Mouse (Mus musculus): Measurements from ENCODE around the gene Ttll3. TPM values are rescaled to one million over a fixed set of nuclear protein-coding genes. Genes with fewer than 3 reads are reported as not detected.

Ttll3 gene
- 4.0 and 4.6 TPM in 2 replicates for polyA plus RNA-seq (2015; fragmentation: Nextera tagmentation; extraction: Ambion mirVana)

DNA sequence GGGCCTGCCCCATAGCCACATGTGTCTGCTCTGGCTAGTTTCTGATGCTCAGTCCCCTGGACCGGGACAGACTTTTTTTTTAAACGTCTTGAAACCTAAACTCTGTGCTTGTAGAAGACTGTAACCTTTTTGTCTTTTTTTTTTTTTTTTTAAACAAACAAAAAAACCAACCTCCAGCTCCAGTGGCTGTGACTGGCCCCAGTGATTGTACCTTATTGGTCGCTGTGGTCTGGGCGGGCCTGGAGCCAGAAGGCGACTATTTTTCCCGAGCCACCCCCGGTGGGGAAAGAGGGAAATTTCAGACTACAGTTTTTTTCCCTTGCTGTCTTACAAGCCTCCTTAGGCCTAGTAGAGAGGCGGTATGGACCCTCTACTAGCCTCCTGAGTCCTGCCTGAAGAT lies at the start of gene Ttll3:
Gene Ttll3 (plus strand): TSS at position 301 of the 400 bp plus-strand sequence.
- H3K4me1 ChIP-seq (ENCODE audit: control insufficient read depth, insufficient read depth, low read length): peaks cover 4% of the 10 kb centered on the region; the same call in 1 of the 2 replicates
- H3K36me3 ChIP-seq (ENCODE audit: control insufficient read depth, insufficient read depth, low read length): peaks cover 39% of the 10 kb centered on the region
- no peak within 1 kb of the TSS for H3K9ac ChIP-seq (ENCODE audit: low read length)
- H3K4me2 ChIP-seq (ENCODE audit: low read depth, low read length): no peak within 1 kb of the TSS
- WGBS: 67% methylated on average over 8 of the region's 8 CpGs
- H3K27ac ChIP-seq (ENCODE audit: low read length): no peak within 1 kb of the TSS
- H3K9me3 ChIP-seq (replicated peaks; ENCODE audit: control insufficient read depth, low read length): no peaks in the 10 kb centered on the region
- ATAC-seq (ENCODE audit: insufficient read depth, low FRiP score): no peak
- no peak within 1 kb of the TSS for H3K4me3 ChIP-seq (replicated peaks; ENCODE audit: low read length)
- H3K27me3 ChIP-seq (ENCODE audit: control insufficient read depth, insufficient read depth, low read length): no peaks in the 10 kb centered on the region

DNA sequence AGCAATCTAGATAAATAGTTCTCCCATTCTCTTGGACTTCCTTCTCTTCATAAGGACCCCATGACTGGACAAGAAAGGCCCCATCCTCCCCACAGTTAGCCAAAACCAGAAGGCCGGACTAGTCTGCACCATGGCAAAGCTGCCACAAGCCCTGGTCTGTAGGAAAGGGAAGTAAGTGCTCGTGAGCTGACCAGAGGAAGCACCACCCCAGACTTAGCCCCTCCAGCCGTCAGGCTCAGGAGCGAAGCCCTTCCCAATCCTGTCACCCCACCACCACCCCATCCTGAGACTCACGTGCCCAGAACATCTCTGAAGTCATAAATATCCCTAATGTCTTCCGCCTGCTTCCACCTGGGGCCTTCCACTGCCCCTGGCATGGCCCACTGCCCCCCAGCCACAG lies 47.5 kb upstream of the Ttll3 start:
- WGBS: 77% methylated on average over 6 of the region's 6 CpGs
- H3K9ac ChIP-seq (ENCODE audit: low read length): no peak overlapping the region; the same call in 1 of the 2 replicates
- H3K4me1 ChIP-seq (ENCODE audit: control insufficient read depth, insufficient read depth, low read length): peaks cover 24% of the 10 kb centered on the region
- ATAC-seq (ENCODE audit: insufficient read depth, low FRiP score): no peak
- peaks cover 4% of the 10 kb centered on the region; the same call in 1 of the 2 replicates for H3K36me3 ChIP-seq (ENCODE audit: control insufficient read depth, insufficient read depth, low read length)
- no peaks in the 10 kb centered on the region for H3K9me3 ChIP-seq (replicated peaks; ENCODE audit: control insufficient read depth, low read length)
- peak overlapping the region; percentile 60; the same call in 1 of the 2 replicates for H3K4me2 ChIP-seq (ENCODE audit: low read depth, low read length)
- H3K4me3 ChIP-seq (replicated peaks; ENCODE audit: low read length): no peak overlapping the region
- H3K27me3 ChIP-seq (ENCODE audit: control insufficient read depth, insufficient read depth, low read length): no peaks in the 10 kb centered on the region
- no peak overlapping the region; the same call in 1 of the 2 replicates for H3K27ac ChIP-seq (ENCODE audit: low read length)

DNA sequence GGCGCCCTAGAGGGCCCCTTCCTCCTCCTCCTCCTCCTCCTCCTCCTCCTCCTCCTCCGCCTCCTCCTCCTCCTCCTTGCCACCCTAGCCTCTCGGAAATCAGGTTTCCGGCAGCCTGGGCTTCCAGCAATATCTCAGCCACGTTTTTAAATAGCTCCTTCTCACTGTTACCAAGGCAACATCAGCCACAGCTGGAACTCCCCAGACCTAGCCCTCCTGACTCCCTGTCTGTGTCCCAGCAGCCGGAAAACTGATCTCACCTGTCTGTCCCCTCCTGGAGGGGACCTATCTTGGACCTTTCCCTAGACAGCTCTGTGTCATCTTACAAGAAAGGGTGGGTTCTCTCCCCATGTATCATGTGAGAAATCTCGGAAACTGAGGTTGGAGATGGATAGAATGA lies 46.8 kb upstream of the Ttll3 start:
- Histone ChIP-seq H3K4me2 (ENCODE audit: low read depth, low read length) (peak overlapping the region; percentile 60), H3K9me3 (replicated peaks; ENCODE audit: control insufficient read depth, low read length) (no peaks in the 10 kb centered on the region), H3K4me3 (replicated peaks; ENCODE audit: low read length) (peak overlapping the region; percentile 66), H3K9ac (ENCODE audit: low read length) (peak overlapping the region; percentile 88; the same call in 1 of the 2 replicates), H3K4me1 (ENCODE audit: control insufficient read depth, insufficient read depth, low read length) (peaks cover 24% of the 10 kb centered on the region), H3K27me3 (ENCODE audit: control insufficient read depth, insufficient read depth, low read length) (no peaks in the 10 kb centered on the region), H3K27ac (ENCODE audit: low read length) (peak overlapping the region; percentile 31; the same call in 1 of the 2 replicates), H3K36me3 (ENCODE audit: control insufficient read depth, insufficient read depth, low read length) (peaks cover 4% of the 10 kb centered on the region; the same call in 1 of the 2 replicates)
- WGBS: 33% methylated on average over 4 of the region's 7 CpGs
- ATAC-seq (ENCODE audit: insufficient read depth, low FRiP score): no peak

DNA sequence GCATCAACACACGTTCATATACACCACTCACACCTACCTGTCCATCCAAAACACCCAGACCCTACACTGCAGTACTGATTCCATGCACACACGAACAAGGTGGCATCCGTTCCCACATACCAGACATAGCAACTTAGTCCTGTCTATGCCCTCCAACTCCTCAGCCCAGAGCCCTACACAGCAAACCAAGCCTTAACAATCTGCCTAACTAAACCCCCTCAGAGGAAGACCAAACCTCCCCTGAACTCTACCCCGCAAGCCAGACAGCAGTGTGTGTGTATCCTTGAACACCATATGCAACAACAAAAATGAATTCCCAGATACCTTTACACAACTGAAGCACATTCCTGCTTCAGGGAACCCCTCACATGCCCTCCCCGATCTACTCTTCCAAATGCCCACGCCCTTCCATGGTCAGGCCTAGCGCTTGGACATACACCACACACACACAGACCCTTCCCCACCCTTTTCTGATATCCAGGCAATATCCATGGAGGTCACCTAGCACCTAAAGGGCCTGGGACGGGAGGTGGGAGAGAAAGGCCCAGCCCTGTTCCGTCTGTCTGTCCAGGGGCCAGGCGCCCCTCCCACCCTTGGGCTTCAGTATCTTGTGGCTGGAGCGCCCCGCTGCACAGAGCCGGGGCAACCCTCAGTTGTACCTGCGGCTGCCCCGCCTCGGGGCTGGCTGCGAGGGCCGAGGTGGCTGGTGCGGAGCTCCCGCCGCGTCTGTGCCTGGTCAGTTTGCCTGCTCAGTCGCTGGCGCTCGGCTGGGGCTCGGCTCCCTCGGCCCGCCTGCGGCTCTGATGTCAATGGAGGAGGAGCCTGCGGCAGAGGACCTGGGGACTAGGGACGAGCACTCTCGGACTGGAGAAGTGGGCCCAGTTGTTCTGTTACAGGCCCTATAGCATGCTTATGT lies 45.6 kb upstream of the Ttll3 start, which contains the start of gene Camk1:
Gene Camk1 (minus strand): TSS at position 808 of the 916 bp plus-strand sequence.
- WGBS: 10% methylated on average over 32 of the region's 32 CpGs
- H3K4me2 ChIP-seq (ENCODE audit: low read depth, low read length): peak within 1 kb of the TSS; percentile 60

DNA sequence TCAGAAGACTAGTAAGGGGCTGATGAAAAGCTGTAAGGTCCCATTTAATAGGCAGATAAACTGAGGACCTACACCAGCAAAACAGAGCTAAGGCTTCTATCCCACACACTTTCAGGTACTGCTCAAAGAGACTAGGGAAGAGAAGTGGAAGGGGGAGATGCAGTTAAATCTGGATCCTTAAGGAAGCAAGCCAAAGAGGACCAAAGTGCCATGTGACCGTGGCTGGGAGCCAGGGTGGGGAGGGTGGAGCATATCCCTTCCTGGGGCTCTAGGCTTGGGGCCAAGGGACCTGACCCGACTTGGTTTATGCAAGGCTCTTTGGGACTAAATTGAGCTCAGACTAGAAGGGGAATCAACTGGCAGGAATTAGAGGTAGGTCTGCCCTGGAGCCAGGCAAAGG lies 44.7 kb upstream of the Ttll3 start:
- Histone ChIP-seq H3K4me3 (replicated peaks; ENCODE audit: low read length) (peak overlapping the region; percentile 66), H3K9me3 (replicated peaks; ENCODE audit: control insufficient read depth, low read length) (no peaks in the 10 kb centered on the region), H3K9ac (ENCODE audit: low read length) (peak overlapping the region; percentile 88), H3K4me1 (ENCODE audit: control insufficient read depth, insufficient read depth, low read length) (peaks cover 24% of the 10 kb centered on the region), H3K4me2 (ENCODE audit: low read depth, low read length) (peak overlapping the region; percentile 60), H3K27ac (ENCODE audit: low read length) (peak overlapping the region; percentile 53), H3K27me3 (ENCODE audit: control insufficient read depth, insufficient read depth, low read length) (no peaks in the 10 kb centered on the region), H3K36me3 (ENCODE audit: control insufficient read depth, insufficient read depth, low read length) (no peaks in the 10 kb centered on the region)
- 21% methylated on average over 2 of the region's 2 CpGs for WGBS
- no peak for ATAC-seq (ENCODE audit: insufficient read depth, low FRiP score)

More for the DNA sequence above, 45.6 kb upstream of the Ttll3 start, which contains the start of gene Camk1:
- Histone ChIP-seq H3K4me3 (replicated peaks; ENCODE audit: low read length) (peak within 1 kb of the TSS; percentile 66), H3K27ac (ENCODE audit: low read length) (peak within 1 kb of the TSS; percentile 53), H3K36me3 (ENCODE audit: control insufficient read depth, insufficient read depth, low read length) (0 out of 2 replicates have a peak, but pooled peaks cover 4% of the 10 kb centered on the region), H3K9ac (ENCODE audit: low read length) (peak within 1 kb of the TSS; percentile 88), H3K4me1 (ENCODE audit: control insufficient read depth, insufficient read depth, low read length) (peaks cover 24% of the 10 kb centered on the region), H3K9me3 (replicated peaks; ENCODE audit: control insufficient read depth, low read length) (no peaks in the 10 kb centered on the region), H3K27me3 (ENCODE audit: control insufficient read depth, insufficient read depth, low read length) (no peaks in the 10 kb centered on the region)
- peak; percentile 87 for ATAC-seq (ENCODE audit: insufficient read depth, low FRiP score)

DNA sequence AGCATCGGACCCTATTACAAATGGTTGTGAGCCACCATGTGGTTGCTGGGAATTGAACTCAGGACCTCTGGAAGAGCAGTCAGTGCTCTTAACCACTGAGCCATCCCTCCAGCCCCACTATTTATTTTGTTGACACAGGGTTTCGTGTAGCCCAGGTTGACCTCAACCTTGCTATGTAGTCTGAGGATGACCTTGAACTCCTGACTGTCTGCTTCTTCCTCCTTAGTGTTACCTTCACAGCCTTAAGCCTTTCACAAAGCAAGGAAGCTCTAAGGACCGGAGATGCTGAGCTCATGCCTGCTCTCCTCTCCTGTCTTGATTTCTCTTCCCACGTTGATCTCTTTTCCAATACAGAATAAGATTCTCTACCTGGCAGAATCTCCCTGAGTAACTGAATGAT lies 42.2 kb upstream of the Ttll3 start:
- no peak overlapping the region for H3K27ac ChIP-seq (ENCODE audit: low read length)
- H3K9me3 ChIP-seq (replicated peaks; ENCODE audit: control insufficient read depth, low read length): no peaks in the 10 kb centered on the region
- no peaks in the 10 kb centered on the region for H3K27me3 ChIP-seq (ENCODE audit: control insufficient read depth, insufficient read depth, low read length)
- WGBS: 59% methylated on average over 4 of the region's 4 CpGs
- ATAC-seq (ENCODE audit: insufficient read depth, low FRiP score): no peak
- H3K36me3 ChIP-seq (ENCODE audit: control insufficient read depth, insufficient read depth, low read length): no peaks in the 10 kb centered on the region
- H3K4me2 ChIP-seq (ENCODE audit: low read depth, low read length): no peak overlapping the region
- H3K4me3 ChIP-seq (replicated peaks; ENCODE audit: low read length): no peak overlapping the region
- H3K4me1 ChIP-seq (ENCODE audit: control insufficient read depth, insufficient read depth, low read length): peaks cover 21% of the 10 kb centered on the region
- no peak overlapping the region for H3K9ac ChIP-seq (ENCODE audit: low read length)

DNA sequence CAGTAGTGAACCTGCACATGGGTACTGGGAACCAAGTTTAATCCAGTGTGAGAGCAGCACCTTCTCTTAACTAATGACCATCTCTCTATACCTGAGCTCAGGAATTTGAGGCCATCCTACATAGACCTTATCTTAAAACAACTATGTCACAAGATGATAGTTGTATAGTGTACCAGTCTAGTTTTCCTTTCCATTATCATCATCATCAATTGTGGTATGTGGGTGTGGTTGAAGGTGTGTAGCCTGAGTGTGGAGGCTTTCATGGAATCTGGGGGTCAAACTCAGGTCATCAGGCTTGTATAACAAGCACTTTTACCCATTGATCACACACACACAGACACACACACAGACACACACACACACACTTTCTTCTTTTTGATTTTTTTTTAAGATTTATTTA lies 38.5 kb upstream of the Ttll3 start:
- Histone ChIP-seq H3K9ac (ENCODE audit: low read length) (no peak overlapping the region), H3K4me1 (ENCODE audit: control insufficient read depth, insufficient read depth, low read length) (no peaks in the 10 kb centered on the region), H3K9me3 (replicated peaks; ENCODE audit: control insufficient read depth, low read length) (no peaks in the 10 kb centered on the region), H3K27me3 (ENCODE audit: control insufficient read depth, insufficient read depth, low read length) (no peaks in the 10 kb centered on the region), H3K27ac (ENCODE audit: low read length) (no peak overlapping the region), H3K4me3 (replicated peaks; ENCODE audit: low read length) (no peak overlapping the region), H3K36me3 (ENCODE audit: control insufficient read depth, insufficient read depth, low read length) (no peaks in the 10 kb centered on the region), H3K4me2 (ENCODE audit: low read depth, low read length) (no peak overlapping the region)
- peak; percentile 29; the same call in 1 of the 2 replicates for ATAC-seq (ENCODE audit: insufficient read depth, low FRiP score)

DNA sequence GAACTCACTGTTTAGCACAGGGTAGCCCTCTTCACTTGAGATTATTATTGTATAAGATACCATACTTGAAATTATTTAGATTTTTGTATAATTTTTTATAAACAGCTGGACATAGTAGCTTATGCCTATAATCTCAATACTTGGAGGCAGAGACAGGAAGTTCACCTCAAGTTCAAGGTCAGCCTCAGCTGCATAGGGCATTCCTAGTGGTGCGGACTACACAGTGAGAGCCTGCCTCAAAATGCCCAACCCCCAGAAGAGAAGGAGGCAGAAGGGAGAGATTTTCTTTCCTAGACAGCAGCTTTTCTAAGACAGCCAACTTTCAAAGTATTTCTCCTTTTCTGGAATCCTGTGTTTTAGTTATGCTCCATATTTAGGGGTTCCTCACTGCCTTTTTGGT lies 37.9 kb upstream of the Ttll3 start:
- Histone ChIP-seq H3K4me1 (ENCODE audit: control insufficient read depth, insufficient read depth, low read length) (no peaks in the 10 kb centered on the region), H3K9ac (ENCODE audit: low read length) (no peak overlapping the region), H3K9me3 (replicated peaks; ENCODE audit: control insufficient read depth, low read length) (no peaks in the 10 kb centered on the region), H3K4me3 (replicated peaks; ENCODE audit: low read length) (no peak overlapping the region), H3K27me3 (ENCODE audit: control insufficient read depth, insufficient read depth, low read length) (no peaks in the 10 kb centered on the region), H3K36me3 (ENCODE audit: control insufficient read depth, insufficient read depth, low read length) (no peaks in the 10 kb centered on the region), H3K27ac (ENCODE audit: low read length) (no peak overlapping the region), H3K4me2 (ENCODE audit: low read depth, low read length) (no peak overlapping the region)
- WGBS: 61% methylated on average over 1 of the region's 1 CpGs
- ATAC-seq (ENCODE audit: insufficient read depth, low FRiP score): no peak

DNA sequence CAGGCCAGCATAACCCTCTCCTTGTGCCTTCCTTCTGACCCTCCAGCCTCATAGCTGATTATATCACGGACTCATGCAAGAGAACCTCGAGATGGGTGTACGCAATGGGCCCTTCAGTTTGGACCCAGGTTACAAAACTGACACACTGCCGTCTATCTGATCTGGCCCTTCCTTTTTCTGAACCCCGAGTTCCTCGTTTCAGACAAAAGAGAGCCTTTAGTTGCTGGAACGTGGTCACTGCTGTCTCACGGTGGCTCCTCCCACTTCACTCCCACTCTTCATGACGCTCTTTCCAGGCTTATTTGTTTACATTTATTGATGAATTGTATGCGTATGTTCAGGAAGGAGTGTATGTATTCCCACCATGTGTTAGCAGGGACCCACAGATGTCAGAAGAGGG lies 37.4 kb upstream of the Ttll3 start:
- Histone ChIP-seq H3K9ac (ENCODE audit: low read length) (no peak overlapping the region), H3K4me2 (ENCODE audit: low read depth, low read length) (no peak overlapping the region), H3K4me1 (ENCODE audit: control insufficient read depth, insufficient read depth, low read length) (no peaks in the 10 kb centered on the region), H3K27me3 (ENCODE audit: control insufficient read depth, insufficient read depth, low read length) (no peaks in the 10 kb centered on the region), H3K9me3 (replicated peaks; ENCODE audit: control insufficient read depth, low read length) (no peaks in the 10 kb centered on the region), H3K27ac (ENCODE audit: low read length) (no peak overlapping the region), H3K4me3 (replicated peaks; ENCODE audit: low read length) (no peak overlapping the region), H3K36me3 (ENCODE audit: control insufficient read depth, insufficient read depth, low read length) (no peaks in the 10 kb centered on the region)
- 41% methylated on average over 10 of the region's 10 CpGs for WGBS
- ATAC-seq (ENCODE audit: insufficient read depth, low FRiP score): no peak
